Mouse (Mus musculus) forebrain, embryonic 14.5 days (tissue): ENCODE data around the gene Vrk2. TPM values are rescaled to one million over a fixed set of nuclear protein-coding genes. Genes with fewer than 3 reads are reported as not detected.

Source experiments
- ATAC-seq: fragments of 200-750 bp; cut with Nextera tagmentation; 2 replicates; pipeline ENCODE4 v1.8.0; 2017; ENCODE audit warnings: mild to moderate bottlenecking, moderate library complexity
- DNase-seq: peaks from one replicate; pipeline ENCODE4 v3.0.0-alpha.2; 2015; ENCODE audit warnings: low spot score
- H3K27ac ChIP-seq: fragments of 300-500 bp; sonication (generic); 2 replicates; pipeline ENCODE4 v1.5.1; 2014; ENCODE audit warnings: low read depth, mild to moderate bottlenecking, control low read depth, low read length, moderate library complexity
- H3K27me3 ChIP-seq: fragments of 300-500 bp; sonication (generic); replicated peaks from 2 replicates; pipeline ENCODE4 v1.6.1; 2014; ENCODE audit warnings: low read length, control low read depth, mixed read lengths; ENCODE audit not compliant: control insufficient read depth, insufficient read depth
- H3K36me3 ChIP-seq: fragments of 300-500 bp; sonication (generic); 2 replicates; pipeline ENCODE4 v1.6.1; 2014; ENCODE audit warnings: low read length, control low read depth; ENCODE audit not compliant: control insufficient read depth, insufficient read depth
- H3K4me1 ChIP-seq: fragments of 300-500 bp; sonication (generic); 2 replicates; pipeline ENCODE4 v1.6.1; 2014; ENCODE audit warnings: antibody characterized with exemption, low read length, control low read depth; ENCODE audit not compliant: control insufficient read depth, insufficient read depth
- H3K4me2 ChIP-seq: fragments of 300-500 bp; sonication (generic); 2 replicates; pipeline ENCODE4 v1.6.1; 2014; ENCODE audit warnings: mild to moderate bottlenecking, control low read depth, low read length
- H3K4me3 ChIP-seq: fragments of 300-500 bp; sonication (generic); 2 replicates; pipeline ENCODE4 v1.5.1; 2014; ENCODE audit warnings: low read depth, low read length, control low read depth
- H3K9ac ChIP-seq: fragments of 300-500 bp; sonication (generic); 2 replicates; pipeline ENCODE4 v1.6.1; 2014; ENCODE audit warnings: mild to moderate bottlenecking, low read length, control low read depth, moderate library complexity
- H3K9me3 ChIP-seq: fragments of 300-500 bp; sonication (generic); replicated peaks from 2 replicates; pipeline ENCODE4 v1.6.1; 2016; ENCODE audit warnings: low read length, control low read depth, mixed read lengths; ENCODE audit not compliant: control insufficient read depth
- WGBS: fragments of 180-500 bp; shearing (Covaris S2); extraction: QIAGEN DNeasy Blood & Tissue Kit; methylation state at CpG from one replicate; pipeline ENCODE4 v1.1.7; 2014; 5-methylcytosine and 5-hydroxymethylcytosine counted together
- polyA plus RNA-seq: library from polyadenylated mRNA; unstranded; fragments of >200 nt; fragmentation: Nextera tagmentation; extraction: Ambion mirVana; gene quantifications from 2 replicates; pipeline ENCODE4 v1.2.1, GENCODE M21; 2014

Vrk2 gene
- polyA plus RNA-seq, 1 experiment from 2014 or later, result 10.2 TPM

DNA sequence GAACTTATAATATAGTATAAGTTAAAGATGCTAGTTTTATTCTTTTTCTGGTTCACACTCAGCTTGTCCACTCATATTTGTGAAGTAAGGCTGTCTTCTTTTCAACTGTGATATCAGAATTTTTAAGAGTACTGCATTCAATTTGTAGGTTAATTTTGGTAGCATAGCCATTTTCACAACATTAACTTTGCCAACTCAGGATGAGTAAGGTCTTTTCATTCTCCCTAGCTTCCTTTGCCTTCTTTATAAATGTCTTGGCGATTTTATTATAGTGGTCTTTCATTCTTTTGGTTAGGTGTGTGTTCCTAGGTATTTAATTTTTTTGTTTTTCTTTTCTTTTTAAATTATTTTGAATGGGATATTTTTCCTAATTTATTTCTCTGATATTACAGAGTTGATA is 143.2 kb downstream of the Vrk2 start:
- Histone ChIP-seq H3K4me3 (no peak overlapping the region), H3K4me2 (no peak overlapping the region), H3K4me1 (no peaks in the 10 kb centered on the region), H3K9me3 (no peaks in the 10 kb centered on the region), H3K27ac (no peak overlapping the region), H3K36me3 (no peaks in the 10 kb centered on the region), H3K9ac (no peak overlapping the region), H3K27me3 (no peaks in the 10 kb centered on the region)
- DNase-seq (no peak), ATAC-seq (no peak)
- WGBS, result 90% methylated on average over 1 of the region's 1 CpGs

DNA sequence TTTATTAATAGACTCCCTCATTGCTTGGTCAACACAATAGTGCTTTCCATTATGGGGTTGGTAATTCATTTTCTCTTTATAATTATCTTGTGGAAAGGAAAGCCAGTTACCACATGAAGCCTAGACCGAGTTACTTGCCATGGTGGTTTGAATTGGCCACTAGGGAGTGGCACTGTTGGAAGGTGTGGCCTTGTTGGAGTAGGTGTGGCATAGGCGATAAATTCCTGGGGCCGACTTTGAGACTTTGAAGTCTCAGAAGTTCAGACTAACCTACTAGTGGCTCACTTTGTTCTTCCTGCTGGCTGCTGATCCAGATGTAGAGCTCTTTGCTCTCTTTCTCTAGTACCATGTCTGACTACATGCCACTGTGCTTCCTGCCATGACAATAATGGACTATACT is 144.0 kb downstream of the Vrk2 start:
- Histone ChIP-seq H3K4me2 (no peak overlapping the region), H3K9me3 (no peaks in the 10 kb centered on the region), H3K27ac (no peak overlapping the region), H3K9ac (no peak overlapping the region), H3K4me3 (no peak overlapping the region), H3K36me3 (no peaks in the 10 kb centered on the region), H3K4me1 (no peaks in the 10 kb centered on the region), H3K27me3 (no peaks in the 10 kb centered on the region)
- DNase-seq (no peak), ATAC-seq (no peak)
- 91% methylated on average over 3 of the region's 3 CpGs for WGBS

GRCm38 (mm10) chr11:26444374-26444773 is 149.4 kb downstream of the Vrk2 start:
- no peak overlapping the region for H3K4me2 ChIP-seq
- no peak overlapping the region for H3K27ac ChIP-seq
- no peak for DNase-seq
- no peaks in the 10 kb centered on the region for H3K36me3 ChIP-seq
- no peak overlapping the region for H3K9ac ChIP-seq
- no peak for ATAC-seq
- no peaks in the 10 kb centered on the region for H3K27me3 ChIP-seq
- H3K4me3 ChIP-seq, result no peak overlapping the region
- no peaks in the 10 kb centered on the region for H3K4me1 ChIP-seq
- H3K9me3 ChIP-seq, result no peaks in the 10 kb centered on the region

DNA sequence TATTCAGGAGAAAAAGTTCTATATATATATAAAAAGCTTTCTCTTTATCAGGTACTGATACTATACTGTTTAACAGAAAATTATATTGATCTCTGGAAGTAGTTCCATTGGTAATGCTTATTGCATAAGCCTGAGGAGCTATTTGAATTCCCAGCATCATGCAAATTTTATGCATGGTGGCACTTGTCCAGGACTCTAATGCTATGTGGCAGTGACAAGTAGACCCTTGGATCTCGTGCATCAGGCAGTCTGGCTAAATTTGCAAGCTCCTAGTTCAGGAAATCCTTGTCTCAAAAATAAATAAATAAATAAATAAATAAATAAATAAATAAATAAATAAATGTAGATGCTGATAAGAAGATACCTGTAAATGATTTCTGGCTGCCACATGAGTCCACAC is 152.7 kb downstream of the Vrk2 start:
- no peaks in the 10 kb centered on the region for H3K4me1 ChIP-seq
- DNase-seq (peak; percentile 51), ATAC-seq (no peak)
- H3K27me3 ChIP-seq, result no peaks in the 10 kb centered on the region
- no peak overlapping the region for H3K27ac ChIP-seq
- WGBS, result 20% methylated on average over 1 of the region's 1 CpGs
- H3K9me3 ChIP-seq, result no peaks in the 10 kb centered on the region
- H3K36me3 ChIP-seq, result no peaks in the 10 kb centered on the region
- no peak overlapping the region for H3K4me3 ChIP-seq
- H3K4me2 ChIP-seq, result no peak overlapping the region
- no peak overlapping the region for H3K9ac ChIP-seq

DNA sequence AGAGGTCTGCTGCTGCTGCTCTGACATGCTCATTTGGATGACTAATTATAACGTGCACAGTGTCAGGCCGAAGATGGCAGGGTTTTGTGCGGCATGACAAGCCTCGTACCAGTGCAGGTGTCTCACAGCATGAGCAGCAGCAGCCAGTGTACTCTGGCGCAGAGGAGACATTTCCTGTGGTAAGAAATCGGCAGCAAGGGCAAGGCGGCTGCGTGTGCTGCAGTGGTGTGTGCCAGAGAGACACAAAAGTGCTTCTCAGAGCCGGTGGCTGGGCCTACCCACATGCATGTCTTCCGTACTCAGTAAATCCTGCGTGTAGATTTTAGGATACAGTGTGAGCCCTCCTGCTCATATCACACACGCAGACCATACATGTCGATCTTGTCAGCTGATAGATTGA is 156.0 kb downstream of the Vrk2 start:
- ATAC-seq, result peak; percentile 73
- peak overlapping the region; percentile 17; the same call in 1 of the 2 replicates for H3K9ac ChIP-seq
- peak; percentile 50 for DNase-seq
- H3K27ac ChIP-seq, result peak overlapping the region; percentile 48
- no peaks in the 10 kb centered on the region for H3K36me3 ChIP-seq
- no peaks in the 10 kb centered on the region for H3K27me3 ChIP-seq
- WGBS, result 70% methylated on average over 13 of the region's 13 CpGs
- H3K9me3 ChIP-seq, result no peaks in the 10 kb centered on the region
- no peak overlapping the region for H3K4me3 ChIP-seq
- peak overlapping the region; percentile 20 for H3K4me2 ChIP-seq
- H3K4me1 ChIP-seq, result no peaks in the 10 kb centered on the region

GRCm38 (mm10) chr11:26434229-26434628 is 159.6 kb downstream of the Vrk2 start:
- Histone ChIP-seq H3K9me3 (no peaks in the 10 kb centered on the region), H3K27ac (no peak overlapping the region), H3K4me3 (no peak overlapping the region), H3K27me3 (no peaks in the 10 kb centered on the region), H3K9ac (no peak overlapping the region), H3K4me2 (no peak overlapping the region), H3K4me1 (no peaks in the 10 kb centered on the region), H3K36me3 (no peaks in the 10 kb centered on the region)
- ATAC-seq (no peak), DNase-seq (no peak)

DNA sequence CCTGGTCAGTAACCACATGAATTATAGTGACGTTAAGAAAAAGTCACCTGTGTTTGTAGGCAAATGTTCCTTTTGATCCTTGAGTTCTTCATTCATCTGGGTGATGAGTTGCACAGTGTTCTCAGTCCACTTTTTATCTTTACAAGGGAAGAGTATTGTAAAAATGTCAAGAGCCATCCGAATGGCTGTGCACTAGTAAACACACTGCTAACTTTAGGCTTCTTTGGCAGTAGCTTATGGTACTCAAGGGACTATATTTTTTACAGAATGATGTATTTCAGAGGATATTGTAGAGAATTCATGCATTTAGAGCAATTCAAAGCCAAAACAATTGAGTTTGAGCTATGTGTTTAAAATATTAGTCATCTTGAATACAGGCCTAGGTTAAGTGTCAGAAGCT is 172.3 kb downstream of the Vrk2 start:
- ATAC-seq (no peak), DNase-seq (no peak)
- no peaks in the 10 kb centered on the region for H3K36me3 ChIP-seq
- no peak overlapping the region for H3K4me3 ChIP-seq
- no peak overlapping the region for H3K9ac ChIP-seq
- no peaks in the 10 kb centered on the region for H3K27me3 ChIP-seq
- WGBS, result 93% methylated on average over 2 of the region's 2 CpGs
- H3K4me1 ChIP-seq, result no peaks in the 10 kb centered on the region
- no peak overlapping the region for H3K4me2 ChIP-seq
- no peaks in the 10 kb centered on the region for H3K9me3 ChIP-seq
- no peak overlapping the region for H3K27ac ChIP-seq

Other genes with a start within 250 kb of the Vrk2 start
- gene Fancl, start 207.9 kb downstream of the Vrk2 start, polyA plus RNA-seq, result 15.8 and 16.0 TPM in 2 replicates
- gene Gm6899, start 758 bp downstream of the Vrk2 start, polyA plus RNA-seq, result not detected in 2 replicates